Mouse (Mus musculus) ES-Bruce4 (cell line): ENCODE data around the gene Kif13a.

ENCODE experiments used
- CTCF ChIP-seq: IDR thresholded peaks from one replicate; pipeline ENCODE4 v1.8.1; 2011; ENCODE audit warnings: low read depth, low read length
- POLR2A ChIP-seq: IDR thresholded peaks from one replicate; pipeline ENCODE4 v1.8.1; 2011; ENCODE audit warnings: low read length; ENCODE audit not compliant: insufficient read depth

DNA sequence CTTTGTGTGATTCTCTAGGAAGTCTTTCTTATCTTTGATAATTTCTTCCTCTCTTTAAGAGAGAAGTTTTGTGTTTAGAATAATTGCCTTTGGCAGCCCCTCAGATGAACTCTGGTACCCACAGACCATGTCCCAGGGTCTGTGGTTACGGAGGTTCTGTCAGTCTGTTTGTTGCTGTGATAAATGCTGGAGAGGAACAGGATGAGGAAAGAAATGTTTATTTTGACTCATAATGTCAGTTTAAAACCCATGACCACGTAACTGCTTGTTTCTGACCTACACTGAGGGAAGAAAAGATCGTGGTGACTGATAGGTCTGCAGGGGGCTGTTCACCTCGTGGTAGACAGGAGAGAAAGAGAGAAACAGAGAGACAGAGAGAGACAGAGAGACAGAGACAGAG lies 46.3 kb upstream of the Kif13a start:
- TF ChIP-seq POLR2A = no peak
- no peak for TF ChIP-seq CTCF
